Mouse (Mus musculus): Measurements from ENCODE around the gene Trp53i13. TPM values are rescaled to one million over a fixed set of nuclear protein-coding genes. Genes with fewer than 3 reads are reported as not detected.

Trp53i13 gene
- total and polyA plus RNA-seq, 3 experiments: 8.3 to 14.2 (median 9.8) TPM

GRCm38 (mm10) chr11:77516553-77517425 lies 1.0 kb upstream of the Trp53i13 start:
- intact Hi-C loops (cut with DNase I): no loop called here
- DNase-seq: no peak
- no peaks in the 10 kb centered on the region for H3K36me3 ChIP-seq (ENCODE audit: control insufficient read depth, insufficient read depth, low read length)
- no peak overlapping the region for H3K27ac ChIP-seq
- no peak for TF ChIP-seq CTCF (IDR thresholded peaks at IDR 0.05)
- no peak for TF ChIP-seq EP300 (IDR thresholded peaks at IDR 0.05; ENCODE audit: insufficient read depth, low read depth, low read length)
- no peak for TF ChIP-seq POLR2A (IDR thresholded peaks at IDR 0.05; ENCODE audit: insufficient read depth, low read depth, low read length)
- WGBS: 94% methylated on average over 5 of the region's 5 CpGs
- no peaks in the 10 kb centered on the region for H3K27me3 ChIP-seq (ENCODE audit: control insufficient read depth, insufficient read depth, low read length)
- no peak overlapping the region for H3K4me3 ChIP-seq
- H3K79me2 ChIP-seq (replicated peaks; ENCODE audit: control insufficient read depth, insufficient read depth, low read length): no peaks in the 10 kb centered on the region
- peaks cover 14% of the 10 kb centered on the region for H3K4me1 ChIP-seq (ENCODE audit: control insufficient read depth, insufficient read depth, low read length)
- H3K9ac ChIP-seq (ENCODE audit: low read depth, low read length): no peak overlapping the region

- TF ChIP-seq POLR2A (IDR thresholded peaks at IDR 0.05; ENCODE audit: insufficient read depth, low read depth, low read length) (peak; percentile 62), CTCF (IDR thresholded peaks at IDR 0.05) (peak; percentile 30), EP300 (IDR thresholded peaks at IDR 0.05; ENCODE audit: insufficient read depth, low read depth, low read length) (no peak)
- Histone ChIP-seq H3K4me3 (peak within 1 kb of the TSS; percentile 71), H3K9ac (ENCODE audit: low read depth, low read length) (peak within 1 kb of the TSS; percentile 72), H3K27me3 (ENCODE audit: control insufficient read depth, insufficient read depth, low read length) (no peaks in the 10 kb centered on the region), H3K79me2 (replicated peaks; ENCODE audit: control insufficient read depth, insufficient read depth, low read length) (no peaks in the 10 kb centered on the region), H3K36me3 (ENCODE audit: control insufficient read depth, insufficient read depth, low read length) (no peaks in the 10 kb centered on the region), H3K4me1 (ENCODE audit: control insufficient read depth, insufficient read depth, low read length) (peaks cover 14% of the 10 kb centered on the region), H3K27ac (peak within 1 kb of the TSS; percentile 89)
- WGBS: under 1% methylated on average over 72 of the region's 72 CpGs
- DNase-seq: peak; percentile 89 to 91
- intact Hi-C loops (cut with DNase I): loop anchor here (5.0 kb wide), 1 partner anchor 172 kb away; the partner anchor contains the start of gene Nufip2
These were observed 746 bp downstream of the Trp53i13 start, which contains the start of gene Abhd15 for GRCm38 (mm10) chr11:77514832-77515636. Abhd15 (plus strand) TSS chr11:77515121.

- H3K4me3 ChIP-seq: peak overlapping the region; percentile 71
- H3K79me2 ChIP-seq (replicated peaks; ENCODE audit: control insufficient read depth, insufficient read depth, low read length): no peaks in the 10 kb centered on the region
- peak overlapping the region; percentile 89 for H3K27ac ChIP-seq
- H3K27me3 ChIP-seq (ENCODE audit: control insufficient read depth, insufficient read depth, low read length): no peaks in the 10 kb centered on the region
- no peaks in the 10 kb centered on the region for H3K36me3 ChIP-seq (ENCODE audit: control insufficient read depth, insufficient read depth, low read length)
- H3K9ac ChIP-seq (ENCODE audit: low read depth, low read length): peak overlapping the region; percentile 72
- TF ChIP-seq CTCF (IDR thresholded peaks at IDR 0.05): no peak
- TF ChIP-seq POLR2A (IDR thresholded peaks at IDR 0.05; ENCODE audit: insufficient read depth, low read depth, low read length): no peak
- no peak for TF ChIP-seq EP300 (IDR thresholded peaks at IDR 0.05; ENCODE audit: insufficient read depth, low read depth, low read length)
- H3K4me1 ChIP-seq (ENCODE audit: control insufficient read depth, insufficient read depth, low read length): peaks cover 13% of the 10 kb centered on the region
- whole genome bisulfite sequencing: 10% methylated on average over 19 of the region's 19 CpGs
- intact Hi-C loops (cut with DNase I): loop anchor here (5.0 kb wide), 1 partner anchor 173 kb away; the partner anchor contains the start of gene Nufip2
- no peak for DNase-seq
These were observed 1.4 kb downstream of the Trp53i13 start for GRCm38 (mm10) chr11:77514281-77514831.

- Histone ChIP-seq H3K27ac (peak overlapping the region; percentile 89), H3K4me3 (peak overlapping the region; percentile 71), H3K27me3 (ENCODE audit: control insufficient read depth, insufficient read depth, low read length) (no peaks in the 10 kb centered on the region), H3K36me3 (ENCODE audit: control insufficient read depth, insufficient read depth, low read length) (no peaks in the 10 kb centered on the region), H3K79me2 (replicated peaks; ENCODE audit: control insufficient read depth, insufficient read depth, low read length) (no peaks in the 10 kb centered on the region), H3K9ac (ENCODE audit: low read depth, low read length) (peak overlapping the region; percentile 81), H3K4me1 (ENCODE audit: control insufficient read depth, insufficient read depth, low read length) (peaks cover 13% of the 10 kb centered on the region)
- intact Hi-C loops (cut with DNase I): loop anchor here (1.0 to 5.0 kb wide), 2 partner anchors 22 to 174 kb away; partner anchors contain the start of gene Nufip2
- no peak for DNase-seq
- TF ChIP-seq POLR2A (IDR thresholded peaks at IDR 0.05; ENCODE audit: insufficient read depth, low read depth, low read length): no peak
- TF ChIP-seq CTCF (IDR thresholded peaks at IDR 0.05): no peak
- 7% methylated on average over 10 of the region's 10 CpGs for WGBS
These were observed 2.0 kb downstream of the Trp53i13 start for GRCm38 (mm10) chr11:77513811-77514170.

- H3K27ac ChIP-seq: peak overlapping the region; percentile 89
- TF ChIP-seq CTCF (IDR thresholded peaks at IDR 0.05) (peak; percentile 30), EP300 (IDR thresholded peaks at IDR 0.05; ENCODE audit: insufficient read depth, low read depth, low read length) (no peak), POLR2A (IDR thresholded peaks at IDR 0.05; ENCODE audit: insufficient read depth, low read depth, low read length) (peak; percentile 96)
- under 1% methylated on average over 67 of the region's 84 CpGs for WGBS
- H3K4me1 ChIP-seq (ENCODE audit: control insufficient read depth, insufficient read depth, low read length): peaks cover 11% of the 10 kb centered on the region
- H3K4me3 ChIP-seq: peak overlapping the region; percentile 94
- DNase-seq: peak; percentile 91 to 93
- H3K36me3 ChIP-seq (ENCODE audit: control insufficient read depth, insufficient read depth, low read length): no peaks in the 10 kb centered on the region
- H3K27me3 ChIP-seq (ENCODE audit: control insufficient read depth, insufficient read depth, low read length): no peaks in the 10 kb centered on the region
- peak overlapping the region; percentile 81 for H3K9ac ChIP-seq (ENCODE audit: low read depth, low read length)
- intact Hi-C loops (cut with DNase I): loop anchor here (1.0 to 5.0 kb wide), 2 partner anchors 22 to 174 kb away; partner anchors contain the start of gene Nufip2
- H3K79me2 ChIP-seq (replicated peaks; ENCODE audit: control insufficient read depth, insufficient read depth, low read length): no peaks in the 10 kb centered on the region
These were observed 2.6 kb downstream of the Trp53i13 start for GRCm38 (mm10) chr11:77512891-77513810.

All from heart, adult 2 months (tissue).